Mouse (Mus musculus) liver, postnatal 0 days (tissue): ENCODE measurements at regions not wholly inside any gene's neighbourhood (a gene's known extent, or its start where the extent isn't known, plus 50 kb on each side); places are given as distances from the start of the nearest gene placed in this dataset.

Experiments used
- ATAC-seq: fragments of 200-750 bp; cut with Nextera tagmentation; 2 replicates; pipeline ENCODE4 v1.8.0; 2017; ENCODE audit warnings: mild to moderate bottlenecking, moderate library complexity
- DNase-seq: peaks from one replicate; pipeline ENCODE4 v3.0.0-alpha.2; 2016
- H3K27ac ChIP-seq: fragments of 300-500 bp; sonication (generic); 2 replicates; pipeline ENCODE4 v1.5.1; 2014; ENCODE audit warnings: antibody characterized with exemption, moderate library complexity, mild to moderate bottlenecking, low read depth
- H3K27me3 ChIP-seq: fragments of 300-500 bp; sonication (generic); 2 replicates; pipeline ENCODE4 v1.6.1; 2014; ENCODE audit warnings: low read length, control low read depth, mixed read lengths; ENCODE audit not compliant: insufficient read depth
- H3K36me3 ChIP-seq: fragments of 300-500 bp; sonication (generic); replicated peaks from 2 replicates; pipeline ENCODE4 v1.6.1; 2014; ENCODE audit warnings: mild to moderate bottlenecking, control low read depth, low read length, moderate library complexity, mixed read lengths; ENCODE audit not compliant: insufficient read depth
- H3K4me1 ChIP-seq: fragments of 300-500 bp; sonication (generic); 2 replicates; pipeline ENCODE4 v1.6.1; 2014; ENCODE audit warnings: antibody characterized with exemption, mild to moderate bottlenecking, control low read depth; ENCODE audit not compliant: insufficient read depth
- H3K4me2 ChIP-seq: fragments of 300-500 bp; sonication (generic); 2 replicates; pipeline ENCODE4 v1.6.1; 2014; ENCODE audit warnings: low read depth, mild to moderate bottlenecking, low read length, moderate library complexity, mixed read lengths
- H3K4me3 ChIP-seq: fragments of 300-500 bp; sonication (generic); 2 replicates; pipeline ENCODE4 v1.5.1; 2014; ENCODE audit warnings: low read depth, low read length
- H3K9ac ChIP-seq: fragments of 300-500 bp; sonication (generic); replicated peaks from 2 replicates; pipeline ENCODE4 v1.6.1; 2014; ENCODE audit warnings: mild to moderate bottlenecking, moderate library complexity
- H3K9me3 ChIP-seq: fragments of 300-500 bp; sonication (generic); 2 replicates; pipeline ENCODE4 v1.6.1; 2016; ENCODE audit warnings: mild to moderate bottlenecking, control low read depth, low read length, mixed read lengths
- CTCF ChIP-seq: sonication (generic); IDR thresholded peaks from 2 replicates; pipeline ENCODE4 v1.5.1; 2016; ENCODE audit warnings: antibody characterized with exemption, low read depth
- EP300 ChIP-seq: IDR thresholded peaks from 2 replicates; pipeline ENCODE4 v1.6.1; 2016; ENCODE audit warnings: antibody characterized with exemption, low read depth, mild to moderate bottlenecking
- WGBS: fragments of 180-500 bp; shearing (Covaris S2); extraction: QIAGEN DNeasy Blood & Tissue Kit; methylation state at CpG from one replicate; pipeline ENCODE4 v1.1.7; 2014; ENCODE audit not compliant: insufficient replicate concordance; 5-methylcytosine and 5-hydroxymethylcytosine counted together

- Histone ChIP-seq H3K4me3 (no peak overlapping the region), H3K27ac (no peak overlapping the region), H3K9ac (no peak overlapping the region), H3K9me3 (no peaks in the 10 kb centered on the region), H3K4me1 (no peaks in the 10 kb centered on the region), H3K36me3 (no peaks in the 10 kb centered on the region), H3K27me3 (no peaks in the 10 kb centered on the region), H3K4me2 (no peak overlapping the region)
- TF ChIP-seq EP300 (no peak), CTCF (no peak)
- ATAC-seq (no peak), DNase-seq (no peak)
- 73% methylated on average over 12 of the region's 12 CpGs for WGBS
These were observed 155.6 kb upstream of the Sel1l start for GRCm38 (mm10) chr12:92004391-92005094.

DNA sequence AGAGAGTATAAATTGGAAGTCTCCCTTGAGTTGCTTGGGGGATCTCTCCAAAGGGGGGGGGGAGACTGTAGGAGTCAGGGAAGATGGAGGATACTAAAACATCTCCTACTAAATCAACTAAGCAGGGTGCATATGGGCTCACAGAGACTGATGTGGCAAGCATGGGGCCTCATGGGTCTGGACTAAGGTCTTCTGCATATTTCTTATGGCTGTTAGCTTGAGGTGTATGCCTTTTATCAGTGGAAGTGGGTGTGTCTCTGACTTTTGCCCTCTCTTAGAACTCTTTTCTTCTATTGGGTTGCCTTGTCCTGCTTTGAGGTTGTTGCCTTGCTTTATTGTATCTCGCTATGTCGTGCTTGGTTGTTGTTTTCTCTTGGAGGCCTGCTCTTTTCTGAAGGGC is 150.1 kb upstream of the Sel1l start:
- no peak for ATAC-seq
- H3K4me2 ChIP-seq = no peak overlapping the region
- H3K36me3 ChIP-seq = no peaks in the 10 kb centered on the region
- H3K9ac ChIP-seq = no peak overlapping the region
- DNase-seq = no peak
- no peak for TF ChIP-seq CTCF
- TF ChIP-seq EP300 = no peak
- no peak overlapping the region for H3K4me3 ChIP-seq
- H3K9me3 ChIP-seq = no peaks in the 10 kb centered on the region
- 73% methylated on average over 2 of the region's 2 CpGs for WGBS
- no peaks in the 10 kb centered on the region for H3K4me1 ChIP-seq
- no peaks in the 10 kb centered on the region for H3K27me3 ChIP-seq
- H3K27ac ChIP-seq = no peak overlapping the region

DNA sequence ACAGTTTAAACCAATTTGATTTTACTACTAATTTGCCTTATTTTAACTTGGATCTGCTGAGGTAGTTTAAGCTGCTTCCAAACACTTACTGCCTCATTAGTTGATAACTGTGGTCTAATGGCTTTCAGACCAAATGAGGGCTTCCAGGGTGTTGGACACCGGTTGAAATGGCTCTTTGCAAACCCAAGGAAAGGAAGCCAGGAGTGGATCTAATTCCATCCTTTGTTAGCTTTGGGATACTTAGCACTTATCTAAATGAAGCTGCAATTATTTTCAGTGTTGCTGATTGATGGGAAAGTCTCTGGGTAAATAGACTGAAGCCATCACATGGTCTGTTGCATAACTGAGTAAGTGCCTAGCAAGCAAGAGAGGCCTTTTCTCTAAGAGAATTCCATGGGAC is 148.4 kb upstream of the Sel1l start:
- Histone ChIP-seq H3K27ac (no peak overlapping the region), H3K36me3 (no peaks in the 10 kb centered on the region)
- no peak for TF ChIP-seq CTCF
- no peak for TF ChIP-seq EP300

DNA sequence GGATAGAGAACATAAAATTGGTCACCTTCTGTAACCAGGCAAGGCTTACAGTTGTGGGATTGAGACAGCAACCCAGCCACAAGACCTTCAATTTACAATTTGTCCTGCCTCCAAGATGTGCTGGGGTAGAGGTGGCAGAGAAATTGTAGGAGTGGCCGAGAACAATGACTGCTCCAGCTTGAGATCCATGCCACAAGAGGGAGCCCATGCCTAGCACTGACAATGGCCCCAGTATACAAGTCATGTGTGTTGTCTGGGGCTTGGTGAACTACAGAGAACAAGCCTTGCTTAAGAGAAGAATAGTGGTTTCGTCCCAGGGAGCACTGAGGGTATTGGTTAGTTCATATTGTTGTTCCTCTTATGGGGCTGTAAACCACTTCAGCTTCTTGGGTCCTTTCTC is 146.6 kb upstream of the Sel1l start:
- WGBS = 50% methylated on average over 2 of the region's 2 CpGs

More for the DNA sequence above, 148.4 kb upstream of the Sel1l start:
- Histone ChIP-seq H3K9ac (no peak overlapping the region), H3K27me3 (no peaks in the 10 kb centered on the region), H3K4me1 (no peaks in the 10 kb centered on the region), H3K9me3 (no peaks in the 10 kb centered on the region), H3K4me2 (no peak overlapping the region), H3K4me3 (no peak overlapping the region)
- no peak for ATAC-seq
- DNase-seq = no peak
- 43% methylated on average over 1 of the region's 1 CpGs for WGBS

GRCm38 (mm10) chr12:91986448-91986847 is 137.5 kb upstream of the Sel1l start:
- H3K27me3 ChIP-seq = no peaks in the 10 kb centered on the region
- H3K36me3 ChIP-seq = no peaks in the 10 kb centered on the region
- 70% methylated on average over 4 of the region's 4 CpGs for WGBS
- ATAC-seq = no peak
- TF ChIP-seq EP300 (no peak), CTCF (no peak)
- H3K9ac ChIP-seq = no peak overlapping the region
- no peak overlapping the region for H3K27ac ChIP-seq
- no peak overlapping the region for H3K4me3 ChIP-seq
- no peaks in the 10 kb centered on the region for H3K9me3 ChIP-seq
- no peaks in the 10 kb centered on the region for H3K4me1 ChIP-seq
- no peak for DNase-seq
- H3K4me2 ChIP-seq = no peak overlapping the region

More for the DNA sequence above, 146.6 kb upstream of the Sel1l start:
- H3K27ac ChIP-seq = no peak overlapping the region
- H3K9me3 ChIP-seq = no peaks in the 10 kb centered on the region
- no peaks in the 10 kb centered on the region for H3K27me3 ChIP-seq
- TF ChIP-seq EP300 = no peak
- no peak for TF ChIP-seq CTCF
- H3K4me2 ChIP-seq = no peak overlapping the region
- H3K4me3 ChIP-seq = no peak overlapping the region
- DNase-seq = no peak
- H3K4me1 ChIP-seq = no peaks in the 10 kb centered on the region
- ATAC-seq = no peak
- no peaks in the 10 kb centered on the region for H3K36me3 ChIP-seq
- H3K9ac ChIP-seq = no peak overlapping the region

- no peak for DNase-seq
- Histone ChIP-seq H3K36me3 (no peaks in the 10 kb centered on the region), H3K4me3 (no peak overlapping the region), H3K27ac (no peak overlapping the region), H3K9ac (no peak overlapping the region), H3K27me3 (no peaks in the 10 kb centered on the region), H3K4me1 (no peaks in the 10 kb centered on the region), H3K4me2 (no peak overlapping the region), H3K9me3 (no peaks in the 10 kb centered on the region)
- ATAC-seq = no peak
- 74% methylated on average over 7 of the region's 7 CpGs for WGBS
- TF ChIP-seq EP300 (no peak), CTCF (no peak)
These were observed 131.4 kb upstream of the Sel1l start for GRCm38 (mm10) chr12:91980321-91980720.
